Mouse (Mus musculus) CH12.LX (cell line): Measurements from ENCODE around the gene Add1. TPM values are rescaled to one million over a fixed set of nuclear protein-coding genes. Genes with fewer than 3 reads are reported as not detected.

ENCODE experiments used
- DNase-seq: peaks from one replicate; pipeline ENCODE4 v3.0.0-alpha.2; 2013; ENCODE audit errors: extremely low read depth
- H3K27ac ChIP-seq: 2 replicates; pipeline ENCODE4 v1.5.1; 2012; ENCODE audit warnings: low read depth, mild to moderate bottlenecking, control low read depth, moderate library complexity; ENCODE audit not compliant: insufficient read depth
- H3K27me3 ChIP-seq: replicated peaks from 2 replicates; pipeline ENCODE3; 2012; ENCODE audit warnings: inconsistent platforms
- H3K36me3 ChIP-seq, 2 experiments: replicated peaks in 1 of 2; 2 replicates each; pipeline versions ENCODE3 to v1.6.1; 2012; ENCODE audit warnings: inconsistent platforms in 1 of 2, low read length in 1 of 2, mild to moderate bottlenecking in 1 of 2, mixed read lengths in 1 of 2, moderate library complexity in 1 of 2; ENCODE audit not compliant: control insufficient read depth in 1 of 2, insufficient read depth in 1 of 2
- H3K4me1 ChIP-seq, 2 experiments: 2 replicates each; pipeline ENCODE4 v1.6.1; 2012; ENCODE audit warnings: inconsistent platforms in 1 of 2, moderate library complexity in 1 of 2; ENCODE audit not compliant: insufficient read depth in 2 of 2, control insufficient read depth in 1 of 2
- H3K4me2 ChIP-seq: 2 replicates; pipeline ENCODE4 v1.6.1; 2012; ENCODE audit warnings: low read depth, mild to moderate bottlenecking, control low read depth; ENCODE audit not compliant: poor library complexity, insufficient read depth, severe bottlenecking
- H3K4me3 ChIP-seq, 3 experiments: fragments of 150-350 bp in 1 of 3; sonication (generic) in 1 of 3; replicated peaks in 1 of 3; 2 replicates each; pipeline versions ENCODE3 to v1.5.1; 2011 to 2012; ENCODE audit warnings: low read depth in 2 of 3, low read length in 2 of 3, mild to moderate bottlenecking in 2 of 3, moderate library complexity in 2 of 3, control low read depth in 1 of 3, improper control_type of control experiment in 1 of 3, inconsistent platforms in 1 of 3, mixed read lengths in 1 of 3; ENCODE audit not compliant: poor library complexity in 1 of 3
- H3K79me2 ChIP-seq: replicated peaks from 2 replicates; pipeline ENCODE4 v1.6.1; 2012; ENCODE audit warnings: mild to moderate bottlenecking, moderate library complexity; ENCODE audit not compliant: control insufficient read depth, poor library complexity, insufficient read depth, severe bottlenecking; ENCODE audit errors: extremely low read depth
- H3K9ac ChIP-seq: 2 replicates; pipeline ENCODE4 v1.6.1; 2012; ENCODE audit warnings: low read depth, mild to moderate bottlenecking, control low read depth, moderate library complexity; ENCODE audit not compliant: insufficient read depth
- H3K9me3 ChIP-seq: replicated peaks from 2 replicates; pipeline ENCODE3; 2012; ENCODE audit warnings: low read length, inconsistent platforms, mixed read lengths
- CHD2 ChIP-seq: IDR thresholded peaks from 2 replicates; pipeline ENCODE4 v1.6.1; 2011; ENCODE audit warnings: low read length, improper control_type of control experiment
- CTCF ChIP-seq, 2 experiments: IDR thresholded peaks in 1 of 2; conservative IDR thresholded peaks in 1 of 2; 2 replicates each; pipeline ENCODE4 v1.5.1; 2011 to 2012; ENCODE audit warnings: low read depth in 2 of 2, low read length in 2 of 2, improper control_type of control experiment in 1 of 2, inconsistent platforms in 1 of 2, mild to moderate bottlenecking in 1 of 2, moderate library complexity in 1 of 2
- E2F4 ChIP-seq: IDR thresholded peaks from 2 replicates; pipeline ENCODE4 v1.6.1; 2011; ENCODE audit warnings: low read depth, low read length, improper control_type of control experiment; ENCODE audit not compliant: insufficient replicate concordance
- ELF1 ChIP-seq: IDR thresholded peaks from 2 replicates; pipeline ENCODE4 v1.6.1; 2014; ENCODE audit warnings: low read depth, mild to moderate bottlenecking, inconsistent platforms, low read length, improper control_type of control experiment
- GABPA ChIP-seq: IDR thresholded peaks from 2 replicates; pipeline ENCODE4 v1.6.1; 2012; ENCODE audit warnings: low read depth, low read length, improper control_type of control experiment, inconsistent platforms; ENCODE audit not compliant: insufficient replicate concordance
- IRF4 ChIP-seq: IDR thresholded peaks from 2 replicates; pipeline ENCODE4 v1.6.1; 2014; ENCODE audit warnings: low read depth, mild to moderate bottlenecking, inconsistent platforms, low read length, improper control_type of control experiment
- JUN ChIP-seq: IDR thresholded peaks from 2 replicates; pipeline ENCODE4 v1.6.1; 2011; ENCODE audit warnings: low read depth, mild to moderate bottlenecking, low read length, improper control_type of control experiment, moderate library complexity; ENCODE audit not compliant: insufficient read depth
- KAT2A ChIP-seq: IDR thresholded peaks from 2 replicates; pipeline ENCODE4 v1.6.1; 2012; ENCODE audit warnings: low read length, improper control_type of control experiment, inconsistent platforms; ENCODE audit not compliant: insufficient replicate concordance
- MAX ChIP-seq: IDR thresholded peaks from 2 replicates; pipeline ENCODE4 v1.6.1; 2011; ENCODE audit warnings: low read length, improper control_type of control experiment
- MAZ ChIP-seq: IDR thresholded peaks from 2 replicates; pipeline ENCODE4 v1.6.1; 2012; ENCODE audit warnings: low read depth, mild to moderate bottlenecking, inconsistent platforms, low read length, improper control_type of control experiment, moderate library complexity
- MXI1 ChIP-seq: IDR thresholded peaks from 2 replicates; pipeline ENCODE4 v1.6.1; 2011; ENCODE audit warnings: mild to moderate bottlenecking, low read depth, low read length, improper control_type of control experiment
- NELFE ChIP-seq: IDR thresholded peaks from 2 replicates; pipeline ENCODE4 v1.6.1; 2011; ENCODE audit warnings: low read depth, low read length, improper control_type of control experiment
- POLR2A ChIP-seq: IDR thresholded peaks from 2 replicates; pipeline ENCODE4 v1.6.1; 2011; ENCODE audit warnings: low read depth, mild to moderate bottlenecking, improper control_type of control experiment, low read length
- POLR2AphosphoS2 ChIP-seq: IDR thresholded peaks from 2 replicates; pipeline ENCODE4 v1.6.1; 2011; ENCODE audit warnings: low read depth, low read length, improper control_type of control experiment
- RAD21 ChIP-seq: IDR thresholded peaks from 2 replicates; pipeline ENCODE4 v1.6.1; 2011; ENCODE audit warnings: low read depth, mild to moderate bottlenecking, low read length, improper control_type of control experiment, moderate library complexity
- RCOR1 ChIP-seq: conservative IDR thresholded peaks from 2 replicates; pipeline ENCODE4 v1.6.1; 2012; ENCODE audit warnings: low read depth, mild to moderate bottlenecking, inconsistent platforms, low read length, improper control_type of control experiment
- SIN3A ChIP-seq: IDR thresholded peaks from 2 replicates; pipeline ENCODE4 v1.6.1; 2012; ENCODE audit warnings: low read length, improper control_type of control experiment, inconsistent platforms
- SMC3 ChIP-seq: IDR thresholded peaks from 2 replicates; pipeline ENCODE4 v1.6.1; 2011; ENCODE audit warnings: low read depth, low read length, improper control_type of control experiment
- TCF12 ChIP-seq: IDR thresholded peaks from 2 replicates; pipeline ENCODE4 v1.6.1; 2014; ENCODE audit warnings: low read depth, mild to moderate bottlenecking, inconsistent platforms, low read length, improper control_type of control experiment
- USF2 ChIP-seq: conservative IDR thresholded peaks from 2 replicates; pipeline ENCODE4 v1.6.1; 2011; ENCODE audit warnings: low read depth, low read length, improper control_type of control experiment
- ZC3H11A ChIP-seq: IDR thresholded peaks from 2 replicates; pipeline ENCODE4 v1.6.1; 2012; ENCODE audit warnings: low read depth, mild to moderate bottlenecking, inconsistent platforms, low read length, improper control_type of control experiment
- ZMIZ1 ChIP-seq: IDR thresholded peaks from 2 replicates; pipeline ENCODE4 v1.6.1; 2012; ENCODE audit warnings: low read depth, mild to moderate bottlenecking, inconsistent platforms, low read length, improper control_type of control experiment
- ZNF384 ChIP-seq: IDR thresholded peaks from 2 replicates; pipeline ENCODE4 v1.6.1; 2012; ENCODE audit warnings: low read depth, low read length, improper control_type of control experiment, inconsistent platforms
- dilution Hi-C: fragments of 300-500 bp; cut with MboI; formaldehyde crosslinking; loops from 2 replicates; pipeline ENCODE4 v1.14.3; 2020; ENCODE audit warnings: low sequenced_read_pairs; ENCODE audit not compliant: extremely low pct_unique_long_range_greater_than_20kb, extremely low pct_ligation_motif_present
- in situ Hi-C: fragments of 300-500 bp; cut with MboI; formaldehyde crosslinking; loops from 3 replicates; pipeline ENCODE4 v1.14.3; 2019; ENCODE audit warnings: low sequenced_read_pairs, low pct_ligation_motif_present, low pct_unique_long_range_greater_than_20kb, mixed read lengths
- polyA plus RNA-seq: library from polyadenylated mRNA; unstranded; fragments of >175 nt; gene quantifications from 2 replicates; pipeline ENCODE4 v1.2.1, GENCODE M21; 2012; ENCODE audit warnings: low read depth; ENCODE audit not compliant: insufficient read length
- total RNA-seq, 2 experiments: library from RNA; depleted of rRNA; stranded (reverse); fragments of 300-350 nt in 1 of 2; fragments of >200 nt in 1 of 2; gene quantifications; 2 replicates each; pipeline ENCODE4 v1.2.3; 2012 to 2014

Add1 gene
- total and polyA plus RNA-seq, 3 experiments, result 28.1 to 46.0 (median 45.0) TPM

DNA sequence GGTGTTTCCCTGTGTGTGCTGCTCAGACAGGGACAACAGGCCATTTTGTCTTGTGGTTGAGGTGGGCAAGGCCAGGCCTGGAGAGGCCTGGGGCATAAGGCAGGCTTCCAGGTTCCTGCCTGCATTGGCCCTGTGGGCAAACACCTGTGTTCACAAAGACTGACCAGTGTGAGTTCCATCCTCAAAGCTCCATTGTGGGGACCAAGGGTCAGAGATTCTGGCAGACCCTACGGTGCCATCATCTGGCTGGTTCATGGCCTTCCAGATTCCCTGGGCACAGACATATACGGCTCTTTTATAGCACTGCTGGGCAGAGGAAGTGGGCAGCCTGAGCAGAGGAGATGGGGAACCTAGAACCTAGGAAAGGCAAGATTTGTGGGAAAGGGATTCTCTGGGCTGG, 46.1 kb upstream of the Add1 start:
- in situ Hi-C loops, result loop anchor here (5.0 to 25.0 kb wide), 2 partner anchors 110 to 510 kb away; partner anchors contain the start of genes Hgfac and Mfsd10
- Histone ChIP-seq H3K4me3 (no peak overlapping the region), H3K27ac (no peak overlapping the region), H3K9me3 (no peaks in the 10 kb centered on the region), H3K36me3 (peaks cover 0 to 21% of the 10 kb centered on the region in 2 experiments), H3K79me2 (no peaks in the 10 kb centered on the region), H3K9ac (no peak overlapping the region), H3K4me1 (peaks cover 32 to 57% of the 10 kb centered on the region in 2 experiments), H3K27me3 (no peaks in the 10 kb centered on the region), H3K4me2 (no peak overlapping the region)
- DNase-seq, result no peak
- TF ChIP-seq TCF12 (no peak), MXI1 (no peak), ELF1 (no peak), GABPA (no peak), ZMIZ1 (no peak), KAT2A (no peak), MAX (no peak), E2F4 (no peak)
- dilution Hi-C loops, result no loop called here

DNA sequence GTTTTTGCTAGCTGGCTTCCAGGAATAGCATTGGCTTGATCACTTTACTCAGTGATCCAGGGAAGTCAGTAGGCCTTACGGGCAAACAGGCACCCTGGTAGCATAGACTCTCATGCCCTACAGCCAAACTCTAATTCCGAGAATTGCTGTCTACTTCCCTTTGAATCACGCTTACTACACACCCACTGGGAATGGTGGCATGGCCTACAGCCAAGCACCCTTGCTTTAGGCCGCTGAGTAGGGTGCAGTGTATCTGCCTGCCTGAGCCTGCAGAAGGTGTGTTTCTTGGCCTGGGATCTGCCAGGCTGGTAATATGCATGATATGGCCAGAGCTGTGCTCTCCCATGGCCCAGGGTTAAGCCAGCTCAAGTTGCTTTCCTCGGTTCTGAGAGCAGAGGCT, 44.7 kb upstream of the Add1 start:
- dilution Hi-C loops (no loop called here), in situ Hi-C loops (loop anchor here (5.0 to 25.0 kb wide), 2 partner anchors 109 to 509 kb away; partner anchors contain the start of genes Hgfac and Mfsd10)
- no peaks in the 10 kb centered on the region for H3K27me3 ChIP-seq
- H3K4me2 ChIP-seq, result no peak overlapping the region
- no peak overlapping the region for H3K9ac ChIP-seq
- no peaks in the 10 kb centered on the region for H3K79me2 ChIP-seq
- TF ChIP-seq RAD21, result no peak
- TF ChIP-seq CTCF (conservative IDR thresholded peaks at IDR 0.05 in 1 of 2, IDR thresholded peaks at IDR 0.05 in 1 of 2; ENCODE audit: low read depth in 2 of 2, low read length in 2 of 2), result no peak
- TF ChIP-seq USF2, result no peak
- TF ChIP-seq POLR2A, result no peak
- TF ChIP-seq KAT2A, result no peak
- TF ChIP-seq POLR2AphosphoS2, result no peak
- TF ChIP-seq E2F4, result no peak
- no peak for TF ChIP-seq RCOR1
- TF ChIP-seq IRF4, result no peak
- no peak for TF ChIP-seq ZNF384
- no peak for TF ChIP-seq SIN3A
- no peak for TF ChIP-seq SMC3
- no peak for TF ChIP-seq JUN
- no peak for TF ChIP-seq MAZ
- TF ChIP-seq NELFE, result no peak
- TF ChIP-seq ZC3H11A, result no peak
- no peak for TF ChIP-seq CHD2
- TF ChIP-seq, all 38 proteins: peak for 0
- no peak overlapping the region for H3K4me3 ChIP-seq
- H3K27ac ChIP-seq, result no peak overlapping the region
- peaks cover 31 to 59% of the 10 kb centered on the region in 2 experiments for H3K4me1 ChIP-seq
- DNase-seq, result no peak
- H3K9me3 ChIP-seq, result no peaks in the 10 kb centered on the region
- peaks cover 0 to 28% of the 10 kb centered on the region in 2 experiments for H3K36me3 ChIP-seq
